Mouse (Mus musculus) hematopoietic stem cell, adult 5-6 weeks (primary cell): ENCODE results near the gene Ppil2. TPM values are rescaled to one million over a fixed set of nuclear protein-coding genes. Genes with fewer than 3 reads are reported as not detected.

Experiments
- ATAC-seq, 2 experiments: fragments of 125-278 bp in 1 of 2; replicated peaks in 1 of 2; 2 replicates each; pipeline ENCODE4 v1.8.0; 2016 to 2017; ENCODE audit warnings: inconsistent platforms in 2 of 2, mild to moderate bottlenecking in 2 of 2, moderate number of reproducible peaks in 2 of 2, low read depth in 1 of 2, moderate TSS enrichment in 1 of 2; ENCODE audit not compliant: low FRiP score in 2 of 2, poor library complexity in 2 of 2, severe bottlenecking in 2 of 2, insufficient read depth in 1 of 2, low TSS enrichment in 1 of 2
- total RNA-seq: library from RNA; stranded (forward); fragments of 172-1452, 232-1000 nt; gene quantifications from 2 replicates; pipeline ENCODE4 v1.2.3, GENCODE M21; 2017

Gene Ppil2
- total RNA-seq, 1 experiment from 2014 or later = 117 TPM

DNA sequence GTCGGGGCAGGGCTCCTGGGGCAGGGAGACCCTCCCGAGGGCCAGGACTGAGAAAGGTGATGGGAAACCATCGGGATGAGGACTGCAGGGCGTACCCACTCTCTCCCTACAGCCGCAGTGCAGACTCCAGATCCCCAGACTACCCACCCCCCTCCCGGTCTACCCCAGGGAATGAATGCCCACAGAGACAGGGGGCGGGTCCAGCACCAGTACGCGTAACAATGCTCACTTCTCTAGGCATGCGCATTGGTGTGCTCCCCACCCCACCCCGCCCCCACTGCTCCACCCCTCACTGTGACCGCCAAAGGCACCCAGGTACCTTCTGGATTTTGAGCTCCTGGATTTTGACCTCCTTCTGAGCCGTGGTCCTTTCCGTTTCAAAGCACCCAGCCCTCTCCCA lies 10.5 kb upstream of the Ppil2 start:
- no peak for ATAC-seq

DNA sequence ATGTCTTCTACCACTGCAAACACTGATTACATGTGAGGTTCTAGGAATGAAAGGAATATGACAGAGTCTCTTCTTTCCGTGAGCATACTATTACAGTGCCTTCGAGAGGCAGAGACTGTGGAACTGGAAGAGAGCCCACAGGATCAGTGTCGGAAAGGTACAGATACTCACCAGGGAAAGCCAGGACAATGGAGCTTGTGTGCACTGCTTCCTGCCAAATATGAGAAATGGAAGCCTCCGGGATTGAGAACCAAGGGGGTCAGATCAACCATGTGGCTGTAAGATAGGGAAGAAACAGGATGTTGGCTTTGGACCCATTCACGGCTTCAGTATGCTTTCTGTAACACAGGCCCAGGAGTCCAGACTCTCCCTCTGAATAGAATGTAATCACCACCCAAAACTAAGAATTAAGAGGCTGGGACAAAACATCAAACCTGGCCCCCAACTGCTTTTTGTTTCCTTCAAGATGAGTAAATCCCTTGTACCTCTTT lies 6.3 kb upstream of the Ppil2 start:
- ATAC-seq = no peak

- no peak for ATAC-seq
Measured at GRCm38 (mm10) chr16:17104600-17104999, 6.5 kb downstream of the Ppil2 start.

- no peak for ATAC-seq
Measured at GRCm38 (mm10) chr16:17102630-17103220, 8.3 kb downstream of the Ppil2 start.

DNA sequence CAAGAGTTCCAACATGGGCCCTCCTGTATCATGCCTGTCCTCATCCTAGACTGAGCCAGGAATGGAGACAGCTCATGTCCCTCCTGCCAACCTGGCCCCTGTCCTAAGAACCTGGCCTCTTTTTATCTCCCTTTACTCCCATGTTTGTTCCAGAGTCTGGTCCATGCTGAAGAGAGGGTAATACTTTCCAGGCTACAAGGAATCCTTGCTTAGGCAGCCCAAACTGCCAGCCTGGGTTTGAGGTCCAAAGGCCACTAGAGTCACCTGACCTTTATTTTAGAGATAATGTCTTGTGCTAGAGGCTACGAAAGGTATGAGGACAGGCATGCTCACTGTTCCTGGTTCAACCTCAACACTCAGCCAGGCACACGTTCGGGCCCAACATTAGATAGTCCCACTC lies 14.1 kb downstream of the Ppil2 start:
- ATAC-seq = no peak

DNA sequence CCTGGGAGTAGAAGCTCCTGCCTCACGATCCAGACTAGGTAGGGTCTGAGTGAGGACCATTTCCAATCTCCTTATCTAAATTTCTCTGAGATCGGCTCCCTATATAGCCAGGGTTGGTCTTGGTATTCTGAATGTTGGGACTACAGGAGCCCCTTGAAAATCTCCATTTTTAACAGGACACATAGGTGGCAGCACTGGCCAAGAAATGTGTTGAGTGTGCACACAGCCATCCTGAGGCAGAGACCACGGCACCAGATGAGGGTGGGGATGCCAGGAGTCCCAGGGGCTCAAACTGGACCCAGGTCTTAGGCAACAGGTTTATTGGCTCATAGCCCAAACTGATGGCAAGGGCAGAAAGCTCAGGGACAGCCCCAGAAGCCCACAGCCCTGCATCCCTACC lies 22.7 kb downstream of the Ppil2 start:
- ATAC-seq = no peak

GRCm38 (mm10) chr16:17086669-17087193 lies 24.3 kb downstream of the Ppil2 start:
- no peak for ATAC-seq

DNA sequence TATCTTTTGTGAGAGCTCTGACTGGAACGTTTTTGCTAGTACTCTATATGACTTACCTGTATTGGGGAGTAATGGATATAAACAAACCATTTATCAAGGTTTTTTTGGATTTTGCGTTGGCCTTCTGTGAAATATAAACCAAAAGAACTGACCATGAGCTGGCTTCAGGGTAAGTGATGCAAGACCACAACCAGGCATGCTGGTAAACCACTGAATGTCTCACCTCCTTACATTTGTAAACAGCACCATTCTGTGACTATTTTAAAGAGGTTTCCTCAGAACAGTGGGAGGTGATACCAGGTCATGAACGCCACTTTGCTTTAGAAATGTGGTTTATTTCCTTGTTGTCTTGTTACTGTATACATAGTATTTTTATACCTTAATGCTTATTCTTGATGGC lies 24.8 kb downstream of the Ppil2 start:
- ATAC-seq = no peak

GRCm38 (mm10) chr16:17085636-17086035 lies 25.4 kb downstream of the Ppil2 start:
- ATAC-seq = peak in 1 of 2 experiments; percentile 33; a peak in 1 of 4 replicates

DNA sequence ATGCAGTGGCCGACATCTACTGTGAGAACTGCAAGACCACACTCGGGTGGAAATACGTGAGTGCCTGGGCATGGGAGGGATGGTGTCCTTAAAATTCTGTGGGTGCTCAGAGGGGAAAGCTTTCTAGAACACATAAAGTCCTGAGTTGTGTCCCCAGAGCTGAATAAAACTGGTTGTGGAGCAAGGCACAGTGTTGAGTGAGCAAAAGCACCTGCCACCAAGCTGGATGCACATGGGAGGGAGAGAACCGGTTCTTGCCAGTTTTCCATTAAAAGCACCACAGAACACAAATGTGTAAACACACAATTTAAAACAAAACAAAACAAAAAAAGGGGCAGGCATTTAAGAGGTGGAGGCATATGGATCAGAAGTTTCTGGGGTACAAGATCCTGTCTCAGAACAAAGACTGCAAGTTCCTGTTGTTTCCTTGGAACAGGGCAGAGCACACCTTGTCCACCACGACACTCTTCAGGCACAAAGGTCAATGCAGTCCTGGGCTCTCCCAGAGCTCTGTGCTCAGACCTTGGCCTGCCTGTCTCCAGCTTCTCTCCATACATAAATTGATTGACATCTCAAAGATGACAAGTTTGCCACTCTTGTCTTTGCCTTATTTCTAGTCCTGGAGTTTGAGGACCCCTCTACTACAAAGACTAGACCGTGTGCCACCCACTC lies 28.8 kb downstream of the Ppil2 start:
- ATAC-seq = no peak

- no peak for ATAC-seq
Measured at GRCm38 (mm10) chr16:17078101-17078500, 33.0 kb downstream of the Ppil2 start.

DNA sequence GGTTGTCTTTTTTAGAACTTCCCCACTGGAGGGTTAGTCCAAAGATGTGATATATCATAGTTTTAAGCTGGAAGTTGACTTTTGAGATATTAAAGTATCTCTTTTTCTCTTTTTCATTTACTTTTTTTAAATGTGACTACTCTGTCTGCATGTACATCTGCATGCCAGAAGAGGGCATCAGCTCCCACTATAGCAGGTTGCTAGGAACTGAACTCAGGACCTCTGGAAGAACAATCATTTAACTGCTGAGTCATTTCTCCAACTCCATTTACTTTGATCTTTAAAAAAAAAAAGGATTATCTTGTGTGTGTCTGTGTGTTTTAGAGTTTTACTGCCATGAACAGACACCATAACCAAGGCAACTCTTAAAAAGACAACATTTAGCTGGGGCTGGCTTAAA lies 34.2 kb downstream of the Ppil2 start:
- ATAC-seq = no peak

GRCm38 (mm10) chr16:17076301-17076700 lies 34.8 kb downstream of the Ppil2 start:
- no peak for ATAC-seq

DNA sequence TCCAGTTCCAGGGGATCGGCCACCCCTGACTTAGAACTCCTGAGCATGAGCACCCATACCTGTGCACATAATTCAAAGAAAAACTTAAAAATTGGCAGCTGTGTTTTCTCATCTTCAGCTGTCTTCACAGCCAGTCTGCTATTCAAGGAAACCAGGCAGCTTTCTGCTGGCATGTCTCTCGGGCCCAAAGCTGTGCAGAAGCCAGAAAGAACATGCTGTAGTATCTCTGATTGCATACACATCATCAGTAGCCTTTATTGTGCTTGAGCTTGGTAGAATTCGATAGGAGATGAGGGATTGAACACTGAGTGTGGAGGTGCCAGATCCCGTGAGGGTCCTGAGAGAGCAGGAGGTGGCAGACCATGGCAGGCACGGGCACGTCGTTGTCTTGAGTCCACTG lies 38.1 kb downstream of the Ppil2 start:
- no peak for ATAC-seq

DNA sequence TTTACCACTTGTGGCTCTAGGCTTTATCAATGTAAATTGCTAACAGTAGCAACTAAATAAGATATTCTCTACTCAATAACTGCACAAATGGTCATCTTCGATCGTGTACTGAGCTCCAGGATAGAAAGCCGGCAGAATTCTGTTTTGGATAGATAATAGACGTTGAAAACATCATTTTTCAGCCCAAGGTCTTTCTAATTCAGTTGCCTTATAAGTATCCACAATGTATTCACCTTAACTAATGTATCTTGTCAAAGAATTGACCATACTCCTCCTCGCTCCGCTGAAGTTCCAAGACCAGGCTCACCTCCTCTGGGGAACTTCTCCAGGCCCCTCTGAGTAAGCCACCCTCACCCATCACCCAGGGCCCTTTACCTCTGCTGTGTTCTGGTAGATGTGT lies 40.3 kb downstream of the Ppil2 start:
- no peak for ATAC-seq

DNA sequence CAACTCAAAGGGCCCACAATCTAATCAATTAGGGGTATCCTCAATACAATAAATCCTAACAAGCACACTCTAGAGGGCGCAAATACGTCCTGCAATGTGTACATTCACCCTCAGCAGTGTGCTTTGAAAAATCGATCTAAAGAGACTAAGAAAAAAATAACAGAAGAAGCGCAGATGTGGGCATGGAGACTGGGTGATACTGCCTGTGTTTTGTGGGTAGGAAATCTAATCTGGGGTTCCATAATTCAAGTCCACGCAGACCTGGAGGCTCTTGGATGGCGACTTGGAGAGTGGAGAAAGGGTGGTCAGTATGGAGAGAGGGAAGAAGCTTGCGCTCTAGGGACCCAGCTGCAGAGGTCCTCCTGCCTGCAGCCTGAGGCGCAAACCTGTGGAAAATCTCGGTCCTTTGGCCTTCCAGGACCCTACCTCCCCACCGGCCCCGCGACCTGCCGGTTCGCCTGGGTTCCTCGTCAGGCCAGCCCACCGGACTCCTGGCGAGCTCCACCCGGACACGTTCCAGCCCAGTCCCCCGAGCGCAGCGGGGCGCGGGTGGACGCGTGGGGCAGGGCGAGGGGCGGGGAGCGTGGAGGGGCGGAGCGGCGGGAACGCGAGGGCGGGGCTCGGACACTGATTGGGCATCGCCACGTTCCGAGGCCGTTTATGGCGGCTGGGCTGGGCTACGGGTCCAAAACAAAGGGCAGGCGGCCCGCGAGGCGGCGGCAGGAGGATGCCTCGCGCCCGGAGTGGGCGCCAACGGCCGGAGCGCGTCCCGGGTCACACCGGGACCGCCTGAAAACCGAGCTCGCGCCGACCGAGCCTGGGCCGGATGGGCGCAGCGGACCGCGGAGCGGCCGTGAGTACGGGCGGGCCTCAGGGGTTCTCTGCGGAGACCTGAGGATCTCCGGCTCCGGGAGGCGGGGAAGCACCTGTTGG lies 41.3 kb downstream of the Ppil2 start, which contains the start of gene Ypel1:
TSS of gene Ypel1 (plus strand) at position 186 of the 933 bp plus-strand sequence.
- peak; percentile 72 to 92 for ATAC-seq

- no peak for ATAC-seq
Measured at GRCm38 (mm10) chr16:17067552-17067951, 43.5 kb downstream of the Ppil2 start.

- ATAC-seq = no peak
Measured at GRCm38 (mm10) chr16:17062338-17062737, 48.7 kb downstream of the Ppil2 start.
